Mouse (Mus musculus): ENCODE results near the gene Maff.

DNA sequence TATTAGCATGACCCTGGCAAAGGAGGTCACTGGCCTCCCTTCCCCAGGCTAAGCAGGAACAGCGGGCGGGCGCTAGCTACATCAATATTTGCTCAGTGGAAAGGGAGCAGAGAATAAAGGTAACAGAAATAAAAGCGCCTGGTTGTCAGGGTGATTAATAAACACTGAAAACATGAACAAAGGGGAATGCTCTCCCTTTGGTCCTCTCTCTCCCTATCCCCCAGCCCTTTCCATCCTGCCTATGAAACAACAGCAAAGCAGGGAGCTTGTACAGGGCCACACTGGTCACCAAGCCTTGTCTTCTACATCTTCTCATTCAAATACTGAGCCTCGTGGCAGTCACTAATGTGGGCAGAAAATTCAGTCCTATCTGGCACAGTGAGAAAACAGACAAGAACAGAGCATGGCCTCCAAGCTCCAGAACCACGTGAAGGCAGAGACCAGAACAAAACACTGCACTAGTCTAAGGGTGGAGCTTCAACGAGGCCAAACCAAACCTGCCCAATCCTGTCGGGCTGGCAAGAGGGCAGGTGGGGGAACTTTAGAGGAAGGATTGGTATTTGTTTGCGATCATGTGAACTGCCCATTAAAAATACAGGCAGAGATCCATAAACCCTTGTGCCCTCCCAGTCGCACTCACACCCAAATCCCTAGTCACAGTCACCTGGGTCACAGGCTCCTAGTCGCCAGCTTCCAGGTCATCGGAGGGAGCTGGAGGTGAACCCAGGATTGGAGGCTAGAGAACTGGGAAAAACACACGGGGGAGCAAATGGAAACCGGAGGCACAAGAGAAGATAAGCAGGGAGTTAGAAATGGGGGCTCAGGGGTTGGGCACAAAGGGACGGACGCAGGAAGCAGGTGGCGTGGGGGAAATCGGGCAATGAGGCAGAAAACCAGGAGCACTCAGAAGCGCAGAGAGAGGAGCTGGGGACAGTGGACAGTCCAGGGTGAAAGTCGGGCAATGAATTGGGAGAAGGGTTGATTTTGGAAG, 19.2 kb upstream of the Maff start:
- TF ChIP-seq GATA1 (IDR thresholded peaks at IDR 0.05; ENCODE audit: low read length) (no peak), TAL1 (IDR thresholded peaks at IDR 0.05; ENCODE audit: low read length) (no peak)
